Mouse (Mus musculus) adrenal gland, postnatal 4 days (tissue): ENCODE results near the gene Slc28a3. TPM values are rescaled to one million over a fixed set of nuclear protein-coding genes. Genes with fewer than 3 reads are reported as not detected.

Experiments used
- DNase-seq, 2 experiments: peaks; one replicate each; pipeline ENCODE4 v3.0.0; 2021 to 2022; ENCODE audit warnings: low spot score in 2 of 2, mixed read lengths in 2 of 2
- total RNA-seq, 2 experiments: library from RNA; stranded (reverse); gene quantifications; 2 replicates each; pipeline ENCODE4 v1.2.3; 2021

Gene Slc28a3
- total RNA-seq, 2 experiments from 2014 or later: 0.67 TPM; not detected in 1

DNA sequence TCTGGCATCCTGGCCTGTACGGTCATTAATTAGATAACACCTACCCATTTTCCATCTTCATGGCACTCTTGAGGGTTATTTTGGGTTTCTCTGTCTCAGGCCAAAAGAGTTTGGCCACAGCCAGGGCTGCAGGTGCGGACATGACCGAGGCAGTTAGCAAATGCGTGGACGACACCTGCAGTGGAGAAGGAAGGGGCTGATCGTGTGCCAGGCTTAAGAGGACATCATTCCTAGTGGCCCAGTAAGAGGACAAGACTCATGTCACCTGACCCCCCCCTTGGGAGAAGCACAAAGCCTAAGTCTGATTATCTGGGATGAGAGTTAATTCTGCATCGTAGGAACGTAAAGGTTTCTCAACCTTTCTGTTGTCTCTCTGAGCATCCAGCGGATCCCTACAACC lies 44.5 kb downstream of the Slc28a3 start:
- DNase-seq: no peak

DNA sequence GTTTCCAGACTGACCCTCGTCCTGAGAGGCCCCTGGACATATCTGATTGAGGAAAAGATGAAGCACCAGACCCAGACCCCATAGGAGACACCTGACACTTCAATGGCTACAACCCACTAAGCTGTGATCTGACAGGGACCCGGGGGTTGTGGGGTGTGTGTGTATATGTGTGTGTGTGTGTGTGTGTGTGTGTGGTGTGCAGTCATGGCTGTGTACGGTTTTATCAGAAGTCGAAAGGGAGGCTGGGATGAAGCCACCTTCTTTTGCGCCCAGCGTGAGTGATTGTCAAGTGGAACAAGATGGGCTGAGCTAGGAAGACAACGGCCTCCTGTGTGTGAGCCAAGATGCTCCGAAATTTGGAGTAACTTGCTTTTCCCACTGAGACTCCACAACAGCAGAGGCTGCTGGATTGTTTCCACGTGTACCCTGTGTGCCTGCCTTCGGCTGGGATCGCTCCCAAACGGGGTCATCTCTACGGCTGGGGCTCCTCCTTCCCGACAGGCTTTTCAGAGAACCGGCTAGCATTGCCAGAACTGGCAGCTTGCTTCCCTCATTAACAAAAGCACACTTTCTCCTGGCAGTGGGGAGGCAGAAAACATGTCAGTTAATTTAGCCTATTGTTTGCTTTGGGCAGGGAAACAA lies 50.1 kb downstream of the Slc28a3 start:
- DNase-seq: no peak

DNA sequence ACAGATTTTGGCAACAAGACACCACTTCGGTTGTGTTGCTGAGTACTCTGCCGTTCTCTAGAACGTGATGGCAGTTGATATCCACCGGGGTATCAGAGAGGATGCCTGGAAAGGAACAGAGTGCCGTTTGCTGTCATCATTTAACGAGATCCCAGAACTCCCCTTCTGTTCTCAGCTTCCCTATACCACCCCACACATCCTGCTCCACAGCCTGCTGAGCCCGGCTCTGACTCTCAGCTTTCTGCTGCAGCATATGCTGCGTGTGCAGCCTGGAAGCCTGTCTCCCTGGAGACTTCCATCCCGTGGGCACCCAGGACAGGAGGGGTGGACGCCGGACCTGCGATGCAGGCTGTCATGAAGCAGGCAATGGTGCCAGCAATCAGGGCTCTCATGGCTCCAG lies 52.5 kb downstream of the Slc28a3 start:
- no peak for DNase-seq

DNA sequence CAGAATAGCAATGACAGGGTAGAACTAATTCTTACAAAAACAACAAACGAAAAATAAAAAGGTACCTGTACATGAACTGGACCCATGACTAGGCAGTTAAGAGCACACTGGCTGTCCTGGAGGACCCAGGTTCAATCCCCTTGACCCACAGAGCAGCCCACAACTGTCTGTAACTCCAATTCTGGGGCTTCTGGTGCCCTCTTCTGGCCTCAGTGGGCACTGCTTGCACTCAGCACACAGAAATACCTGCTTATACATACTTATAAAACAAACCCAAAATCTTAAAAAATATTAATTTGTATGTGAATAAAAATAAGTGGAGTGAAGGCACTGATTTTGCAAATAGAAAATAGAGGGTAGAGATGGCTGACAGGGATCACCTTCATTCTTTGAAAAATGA lies 54.7 kb downstream of the Slc28a3 start:
- DNase-seq: no peak

DNA sequence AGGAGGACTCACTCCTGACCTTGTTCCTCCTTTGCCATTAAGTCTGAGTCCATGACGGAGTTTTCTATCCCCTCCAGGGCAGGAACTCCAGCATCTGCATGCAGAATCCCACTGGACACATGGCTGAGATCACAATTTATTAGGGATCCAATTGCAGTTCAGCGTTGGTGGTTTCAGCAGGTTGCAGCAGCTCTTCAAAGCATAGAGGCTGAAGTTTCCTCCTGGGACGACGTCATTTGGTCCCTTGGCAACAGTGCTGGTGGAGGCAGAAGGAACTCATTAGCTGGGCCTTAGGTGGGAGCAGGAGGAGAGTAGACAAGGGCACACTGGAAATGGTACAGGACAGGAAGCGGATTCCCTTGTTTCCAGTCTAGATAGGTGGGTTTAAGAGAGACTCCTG lies 55.1 kb downstream of the Slc28a3 start:
- DNase-seq: no peak

DNA sequence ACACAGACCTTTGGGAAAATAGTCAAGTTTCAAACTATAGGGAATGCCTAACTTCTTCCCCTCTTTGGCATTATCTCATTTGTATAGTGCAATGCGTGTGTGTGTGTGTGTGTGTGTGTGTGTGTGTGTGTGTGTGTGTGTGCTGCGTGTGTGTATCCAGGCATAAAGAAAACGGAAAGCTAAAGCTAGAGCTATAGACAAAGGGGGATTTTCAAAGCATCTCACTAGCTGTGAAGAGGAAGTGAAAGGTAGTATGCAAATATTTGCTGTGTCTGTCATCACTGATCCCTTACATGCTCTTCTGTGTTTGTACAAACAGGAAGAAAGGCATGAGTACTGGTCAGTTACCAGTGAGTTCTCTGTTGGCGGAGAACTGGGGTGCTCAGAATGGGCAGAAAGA lies 58.8 kb downstream of the Slc28a3 start:
- DNase-seq: no peak

DNA sequence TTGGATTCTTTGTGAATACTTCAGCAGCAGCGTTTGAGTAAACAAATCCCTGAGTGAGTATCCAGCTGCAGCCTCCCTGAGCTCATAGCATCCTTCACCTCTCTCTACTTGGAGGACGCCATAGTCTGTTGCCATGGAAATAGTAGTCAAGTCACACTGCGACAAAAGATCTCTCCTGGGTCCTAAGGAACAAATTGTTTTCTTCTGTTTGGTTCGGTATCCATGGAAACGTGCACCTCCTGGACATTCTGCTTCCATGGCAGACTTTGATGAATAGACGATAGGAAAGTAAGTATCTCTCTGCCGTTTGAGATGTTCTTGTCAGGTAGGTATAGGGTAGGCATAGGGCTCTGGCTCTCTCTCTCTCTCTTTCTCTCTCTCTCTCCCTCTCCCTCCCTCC lies 63.1 kb downstream of the Slc28a3 start:
- DNase-seq: no peak

DNA sequence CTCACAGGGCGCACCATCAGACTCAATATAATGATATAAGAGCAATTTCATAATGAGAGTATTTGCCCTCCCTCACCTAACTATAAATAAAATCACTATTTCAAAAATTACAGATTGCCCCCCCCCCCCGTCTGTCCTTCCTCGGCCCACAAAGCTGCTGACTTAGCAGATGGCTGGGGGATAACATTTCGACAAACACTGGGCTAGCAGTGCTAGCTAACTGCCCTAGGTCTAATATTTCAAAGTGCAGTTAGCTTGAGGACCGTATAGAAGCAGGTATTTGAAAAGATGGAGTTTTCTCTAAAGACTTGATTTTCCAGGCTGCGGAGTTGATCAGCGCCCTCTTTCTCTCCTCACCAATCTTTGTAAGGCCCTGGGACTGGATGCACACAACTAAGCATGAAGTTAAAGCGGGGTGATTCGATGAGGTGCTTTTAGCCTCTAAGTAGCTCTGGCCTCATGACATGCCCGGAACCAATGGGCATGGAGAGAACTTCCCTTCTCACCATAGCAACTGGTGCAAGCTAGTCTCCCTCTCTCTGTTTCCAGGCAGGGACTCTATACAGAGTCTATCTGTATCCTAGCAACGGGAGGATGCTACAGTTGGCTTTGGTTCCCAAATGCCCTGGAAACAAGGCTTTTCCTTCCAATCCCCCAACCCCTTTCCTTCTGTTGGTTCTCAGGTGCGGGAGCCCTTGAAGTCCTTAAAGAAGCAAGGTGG lies 66.8 kb downstream of the Slc28a3 start:
- DNase-seq: no peak

DNA sequence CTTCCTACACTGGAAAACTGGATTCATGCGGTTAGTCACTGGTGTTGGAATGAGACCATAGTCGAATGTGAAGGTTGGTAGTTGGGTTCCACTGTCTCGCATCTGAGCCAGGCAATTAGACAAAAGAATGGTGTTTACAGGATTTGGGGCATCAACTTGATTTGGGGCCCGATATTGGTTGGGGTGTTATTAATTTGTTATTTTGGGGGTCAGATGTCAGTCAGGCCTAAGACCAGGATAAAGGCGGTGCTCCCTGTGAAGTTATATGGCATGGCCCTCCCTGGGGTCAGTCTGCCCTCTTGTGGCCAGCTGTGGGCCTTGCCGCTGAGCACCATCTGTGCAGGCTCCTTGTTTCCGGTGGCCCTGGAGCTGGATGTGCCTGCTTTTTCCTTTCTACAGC lies 67.6 kb downstream of the Slc28a3 start:
- DNase-seq: peak; percentile 60 to 67

DNA sequence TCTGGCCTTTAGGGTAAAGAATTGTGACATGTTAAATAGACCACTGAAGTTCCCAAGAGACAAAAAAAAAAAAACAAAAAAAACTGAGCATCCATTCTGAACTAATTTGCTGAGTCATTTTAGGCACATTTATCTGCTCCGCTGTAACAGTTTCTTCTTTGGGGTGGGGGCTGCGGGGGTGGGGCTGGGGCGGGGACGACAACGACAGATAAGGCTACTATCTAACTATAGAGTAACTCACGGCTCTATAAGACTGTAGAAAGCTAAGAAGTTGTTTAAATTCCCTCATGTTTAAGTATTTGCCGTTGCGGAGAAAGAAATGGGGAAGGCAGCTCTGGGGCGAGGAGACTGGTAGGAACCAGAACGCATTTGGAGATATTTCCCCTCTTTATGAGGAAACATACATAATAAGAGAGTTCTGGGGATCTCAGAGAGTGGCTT lies 68.1 kb downstream of the Slc28a3 start:
- no peak for DNase-seq

DNA sequence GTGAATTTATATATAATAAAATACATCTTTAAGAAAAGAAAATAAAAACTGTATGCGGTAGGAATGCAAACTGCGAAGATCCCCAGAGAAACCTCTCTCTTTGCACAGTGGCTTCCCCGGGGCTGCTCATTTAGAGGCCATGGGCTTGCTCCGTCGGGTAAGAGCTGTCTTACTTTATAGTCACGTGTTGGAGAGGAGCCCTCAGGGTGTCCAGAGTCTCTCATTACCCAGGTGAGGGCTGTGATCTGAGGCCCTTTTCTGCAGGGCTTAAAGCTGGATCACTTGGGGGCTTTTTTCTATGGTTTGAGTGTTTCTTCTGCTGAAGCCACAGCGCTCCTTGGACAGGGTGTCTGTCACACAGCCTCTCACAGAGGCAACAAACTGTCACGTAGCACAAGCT lies 68.5 kb downstream of the Slc28a3 start:
- DNase-seq: no peak

DNA sequence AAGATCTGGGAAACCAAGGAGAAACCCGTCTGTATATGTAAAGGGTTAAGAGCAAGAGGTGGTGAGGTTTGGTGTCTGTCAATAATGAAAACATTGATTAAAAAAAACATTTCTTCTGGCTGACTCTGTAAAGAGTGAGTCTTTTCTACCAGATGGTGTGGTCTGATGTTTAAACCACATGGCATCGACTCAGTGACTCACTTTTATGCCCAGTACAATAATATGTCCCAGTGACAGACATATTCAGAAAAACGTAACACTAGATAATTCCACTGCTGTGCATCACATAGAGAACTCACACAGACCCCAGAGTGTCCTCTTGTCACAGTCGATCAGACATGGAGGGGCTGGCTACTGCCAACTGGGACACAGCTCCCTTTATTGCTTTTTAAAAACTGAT lies 69.1 kb downstream of the Slc28a3 start:
- DNase-seq: no peak

DNA sequence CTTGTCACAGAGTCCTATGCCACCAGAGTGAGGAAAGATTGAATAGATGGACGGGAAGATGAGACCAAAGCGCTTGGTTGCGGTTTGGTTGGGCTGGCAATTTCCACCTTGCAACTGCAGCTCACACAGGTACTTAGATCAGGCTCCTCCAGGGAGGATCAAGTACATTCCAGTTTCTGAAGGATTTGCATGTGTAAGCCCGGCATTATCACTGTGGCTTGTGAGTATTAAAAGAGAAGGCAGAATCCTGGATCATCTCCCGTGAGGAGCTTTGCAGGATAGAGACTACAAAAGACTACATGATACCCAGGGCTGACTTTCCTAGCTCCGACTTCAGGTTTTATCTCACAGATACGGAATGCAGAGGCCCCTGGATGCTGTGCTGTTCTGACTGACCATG lies 71.7 kb downstream of the Slc28a3 start:
- DNase-seq: no peak

DNA sequence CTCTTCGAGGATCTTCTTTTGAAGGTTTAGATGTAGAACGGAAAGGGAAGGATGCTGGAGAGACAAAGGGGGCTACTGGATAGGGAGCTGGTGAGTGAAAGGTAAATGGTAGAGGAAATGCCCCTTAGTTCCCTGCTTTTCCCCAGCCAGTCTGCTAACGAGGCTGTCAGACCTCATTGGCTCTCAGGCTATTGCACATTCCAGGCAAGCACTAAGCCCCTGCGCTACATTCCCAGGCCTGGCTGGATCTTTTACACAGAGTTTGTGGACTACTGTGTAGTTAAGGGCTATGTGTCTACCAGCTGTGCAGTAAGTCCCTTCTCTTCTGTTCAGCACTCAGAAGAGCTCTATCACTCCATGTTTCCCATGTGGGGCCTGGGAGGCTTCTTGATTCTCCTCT lies 72.3 kb downstream of the Slc28a3 start:
- DNase-seq: no peak

DNA sequence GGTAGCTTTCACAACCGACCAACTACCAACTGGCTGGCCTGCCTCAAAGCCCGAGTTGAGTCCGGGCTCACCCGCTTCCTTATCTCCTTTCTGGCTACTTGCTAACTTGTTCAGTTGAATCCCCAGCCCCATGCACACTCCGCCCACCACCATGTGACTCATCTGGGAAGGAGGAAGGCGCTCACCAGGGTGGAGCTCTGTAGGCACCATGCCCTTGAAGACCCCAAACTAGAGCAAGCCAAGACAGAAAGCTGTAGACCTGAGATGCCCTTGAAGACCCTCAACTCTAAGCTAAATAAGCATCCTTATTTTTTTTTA lies 72.8 kb downstream of the Slc28a3 start:
- DNase-seq: no peak

DNA sequence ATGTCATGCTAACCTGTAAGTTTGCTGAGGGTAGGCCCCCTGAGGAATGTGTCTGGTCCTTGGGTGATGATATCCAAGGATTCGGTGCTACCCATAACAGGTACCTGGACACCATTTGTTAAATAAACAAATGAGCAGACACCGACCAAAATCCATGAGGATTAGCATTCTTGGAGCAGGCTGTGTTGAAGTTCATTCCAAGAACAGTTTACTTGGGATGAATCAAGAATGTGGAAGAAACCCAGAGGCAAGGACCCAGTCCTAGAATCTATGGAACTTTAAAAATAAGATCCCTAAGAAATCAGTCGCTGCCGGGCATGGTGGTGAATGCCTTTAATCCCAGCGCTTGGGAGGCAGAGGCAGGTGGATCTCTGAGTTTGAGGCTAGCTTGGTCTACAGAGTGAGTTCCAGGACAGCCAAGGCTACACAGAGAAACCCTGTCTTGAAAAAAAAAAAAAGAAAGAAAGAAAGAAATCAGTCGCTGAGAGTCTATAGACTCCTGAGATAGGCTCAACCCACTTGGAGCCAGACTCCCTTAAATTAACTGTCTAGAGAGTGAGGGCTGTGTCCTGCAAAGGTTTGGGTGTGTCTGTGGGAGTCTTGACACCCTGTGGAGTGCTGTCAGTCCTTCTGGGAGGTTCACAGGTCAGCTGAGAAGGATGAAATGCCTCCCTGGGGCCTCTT lies 73.3 kb downstream of the Slc28a3 start:
- no peak for DNase-seq

DNA sequence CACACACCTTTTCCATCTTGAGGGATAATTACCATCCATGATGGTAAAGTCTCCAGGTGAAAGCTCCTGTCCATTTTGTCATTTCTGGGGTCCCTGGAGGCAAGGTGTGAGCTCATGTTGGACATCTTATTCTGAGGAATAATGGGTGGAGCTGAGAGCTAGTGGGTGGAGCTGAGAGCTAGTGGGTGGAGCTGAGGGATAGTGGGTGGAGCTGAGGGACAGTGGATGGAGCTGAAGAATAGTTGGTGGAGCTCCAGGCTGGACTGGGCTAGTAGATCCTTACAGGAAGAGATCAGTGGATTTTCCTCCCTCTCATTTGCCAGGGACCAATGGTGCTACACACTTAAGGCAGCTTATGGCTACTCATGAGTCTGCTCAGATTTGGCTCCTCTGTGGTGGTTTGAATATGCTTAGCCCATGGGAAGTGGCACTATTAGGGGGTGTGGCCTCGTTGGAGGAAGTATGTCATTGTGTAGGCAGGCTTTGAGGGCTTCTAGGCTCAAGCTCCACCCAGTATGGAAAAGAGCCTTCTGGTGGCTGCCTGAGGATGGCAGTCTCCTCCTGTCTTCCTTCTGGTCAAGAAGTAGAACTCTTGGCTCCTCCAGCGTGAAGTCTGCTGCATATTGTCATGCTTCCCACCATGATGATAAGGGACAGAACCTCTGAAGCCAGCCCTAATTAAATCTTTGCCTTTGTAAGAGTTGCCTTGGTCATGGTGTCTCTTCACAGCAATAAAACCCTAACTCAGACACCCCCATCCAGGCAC lies 74.0 kb downstream of the Slc28a3 start:
- DNase-seq: no peak

DNA sequence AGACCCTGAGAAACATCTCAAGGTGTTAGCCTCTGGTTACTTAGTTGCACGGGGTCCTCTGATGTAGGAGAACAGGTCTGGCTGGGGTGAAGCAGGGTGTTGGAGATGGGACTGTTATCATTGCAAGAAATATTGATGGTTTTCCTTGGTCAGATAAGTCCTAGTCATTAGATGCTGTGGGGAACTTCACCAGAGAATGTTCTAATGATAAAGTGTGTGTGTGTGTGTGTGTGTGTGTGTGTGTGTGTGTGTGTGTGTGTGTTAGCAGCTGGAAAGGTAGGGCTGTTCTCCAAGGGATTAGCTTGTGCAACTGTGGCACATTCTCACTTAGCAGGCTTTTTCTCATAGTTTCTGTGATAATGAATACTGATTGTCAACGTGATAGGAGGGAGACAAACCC lies 75.4 kb downstream of the Slc28a3 start:
- DNase-seq: no peak

DNA sequence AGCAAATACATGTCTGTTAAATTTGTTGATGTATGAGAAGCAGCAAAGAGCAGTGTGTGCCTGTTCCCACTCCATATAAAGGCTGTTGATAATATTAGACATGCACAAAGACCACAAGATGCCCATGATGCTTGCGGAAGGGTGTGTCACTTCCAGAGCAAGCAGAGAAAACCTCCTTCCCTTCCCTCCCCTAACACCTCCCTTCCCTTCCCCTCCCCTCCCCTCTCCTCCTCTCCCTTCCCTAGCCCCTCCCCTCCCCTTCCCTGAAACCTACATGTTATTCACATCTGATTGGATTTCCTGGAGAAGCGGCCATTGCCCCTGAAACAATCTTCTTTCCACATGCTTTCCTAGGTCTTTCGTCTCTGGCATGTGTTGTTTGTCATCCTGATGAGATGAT lies 75.8 kb downstream of the Slc28a3 start:
- DNase-seq: no peak

DNA sequence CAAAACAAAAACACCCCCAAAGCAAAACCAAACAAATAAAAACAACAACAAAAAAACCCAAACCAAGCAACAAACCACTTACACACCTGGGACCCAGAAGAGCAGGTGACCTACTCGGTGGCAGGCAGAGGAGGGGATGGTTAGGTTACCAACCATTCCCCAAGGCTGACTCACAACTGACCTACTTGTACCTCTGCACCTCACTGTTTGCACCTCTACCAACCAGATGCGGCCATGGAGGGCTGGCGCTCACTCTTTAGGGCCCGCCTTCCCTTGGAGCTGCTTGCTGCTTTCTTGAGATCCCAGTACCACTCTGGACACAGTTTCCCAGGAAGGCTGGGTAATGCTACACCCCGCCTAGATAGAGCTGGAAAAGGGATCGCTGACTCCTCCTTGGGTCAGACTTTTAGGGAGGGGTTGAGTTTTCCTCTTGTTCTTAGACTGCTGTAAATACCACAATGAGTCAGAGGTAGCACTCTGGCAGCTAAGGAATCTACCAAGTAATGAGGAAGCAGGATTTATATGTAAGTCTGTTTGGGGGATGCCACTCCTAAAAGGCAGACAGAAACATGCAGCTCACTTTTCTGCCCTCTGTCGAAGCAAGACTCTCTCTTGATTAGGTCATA lies 76.3 kb downstream of the Slc28a3 start:
- no peak for DNase-seq

DNA sequence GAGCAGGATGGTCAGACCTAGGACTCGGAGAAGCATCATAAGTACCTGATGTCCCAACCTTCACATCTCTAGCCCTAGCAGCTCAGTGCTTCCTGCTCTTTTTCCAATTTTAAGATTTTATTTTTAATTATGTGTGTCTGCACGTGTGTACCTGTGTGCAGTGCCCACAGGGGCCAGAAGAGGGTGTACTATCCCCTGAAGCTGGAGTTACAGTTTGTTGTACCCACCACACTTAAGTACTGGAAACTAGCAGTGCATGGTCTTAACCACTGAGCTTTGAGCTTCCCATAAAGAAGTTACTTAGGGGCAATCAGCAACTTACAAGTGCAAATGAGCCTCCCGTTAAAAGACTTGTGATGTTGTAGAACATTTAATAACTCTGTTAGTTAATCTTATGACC lies 86.1 kb downstream of the Slc28a3 start:
- DNase-seq: no peak

DNA sequence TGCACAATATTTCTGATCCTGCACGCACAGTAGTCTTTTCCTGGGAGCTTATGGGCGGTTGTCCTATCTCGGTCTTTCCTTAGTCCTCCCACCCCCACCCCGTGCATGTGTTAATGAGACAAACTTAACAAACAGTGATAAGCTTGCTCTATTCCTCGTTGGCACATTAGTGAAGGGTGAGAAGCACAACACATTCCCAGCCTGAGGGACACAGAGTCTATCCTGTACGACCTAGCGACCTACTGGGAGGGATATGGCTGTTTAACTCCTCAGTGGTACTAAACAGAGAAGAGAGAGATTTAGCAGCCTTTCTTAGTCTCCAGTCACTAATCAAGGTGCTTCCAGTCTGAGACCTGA lies 86.9 kb downstream of the Slc28a3 start:
- DNase-seq: no peak
